Mouse (Mus musculus): ENCODE data around the gene Jade1. TPM values are rescaled to one million over a fixed set of nuclear protein-coding genes. Genes with fewer than 3 reads are reported as not detected.

Jade1 gene
- total RNA-seq, 2 experiments from 2014 or later, result 17.7 to 23.4 TPM

DNA sequence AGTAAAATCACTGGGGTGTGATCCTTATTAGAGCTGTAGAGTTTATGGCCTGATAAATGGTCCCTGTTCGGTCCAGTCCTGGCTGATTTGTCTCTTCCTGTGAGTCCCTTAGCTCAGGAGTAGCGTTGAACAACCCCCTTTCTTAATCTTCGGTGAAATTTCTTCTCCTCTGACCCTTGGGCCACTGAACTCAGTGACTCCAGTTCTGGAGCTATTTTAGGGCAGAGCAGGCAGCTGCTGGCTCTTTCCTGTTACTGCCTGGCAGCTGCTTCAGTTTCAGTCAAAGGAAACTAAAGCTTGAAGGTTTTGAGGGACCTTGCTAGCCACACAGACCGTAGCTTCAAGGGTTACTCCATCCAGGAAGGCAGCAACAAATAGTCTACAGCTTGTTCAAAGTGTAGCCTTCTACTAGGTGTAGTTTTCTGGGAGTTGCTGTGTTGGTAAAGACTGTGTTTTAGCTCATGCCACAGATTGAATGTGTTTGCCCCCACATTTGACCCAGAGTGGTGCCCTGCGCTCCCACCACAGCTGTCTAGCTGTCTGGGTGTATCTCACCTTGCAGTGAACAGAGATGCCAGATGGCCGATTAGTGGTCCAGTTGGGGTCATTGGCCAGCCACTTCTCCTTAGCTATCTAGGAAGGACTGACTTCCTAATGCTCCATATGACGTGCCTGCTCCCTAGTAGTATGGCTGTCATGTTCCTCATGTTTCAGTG, 19.3 kb downstream of the Jade1 start:
- no peak for ATAC-seq (ENCODE audit: poor library complexity, severe bottlenecking)

DNA sequence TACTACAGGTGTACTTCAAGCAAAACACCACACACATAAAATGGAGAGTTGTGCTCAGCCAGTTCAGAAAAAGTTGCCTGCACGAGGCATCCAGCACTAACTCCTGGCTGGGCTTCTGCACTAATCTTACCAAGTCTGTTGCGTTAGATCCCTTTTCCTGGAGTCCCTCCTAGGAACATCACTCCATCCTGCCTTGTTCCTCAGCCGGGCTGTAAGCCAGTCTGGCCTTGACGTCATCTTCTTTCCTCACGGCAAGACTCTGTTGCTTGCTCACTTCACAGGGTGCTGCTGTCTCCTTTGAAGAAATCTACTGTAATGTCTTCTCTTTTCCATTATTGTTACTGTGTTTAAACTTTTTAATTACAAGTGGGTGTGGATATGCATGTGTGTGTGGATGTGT, 20.4 kb downstream of the Jade1 start:
- no peak for ATAC-seq (ENCODE audit: poor library complexity, severe bottlenecking)

- ATAC-seq (ENCODE audit: poor library complexity, severe bottlenecking), result no peak
These were observed 21.7 kb downstream of the Jade1 start for GRCm38 (mm10) chr3:41577240-41577639.

- ATAC-seq (ENCODE audit: poor library complexity, severe bottlenecking), result peak; percentile 49
These were observed 24.3 kb downstream of the Jade1 start for GRCm38 (mm10) chr3:41579873-41580272.

DNA sequence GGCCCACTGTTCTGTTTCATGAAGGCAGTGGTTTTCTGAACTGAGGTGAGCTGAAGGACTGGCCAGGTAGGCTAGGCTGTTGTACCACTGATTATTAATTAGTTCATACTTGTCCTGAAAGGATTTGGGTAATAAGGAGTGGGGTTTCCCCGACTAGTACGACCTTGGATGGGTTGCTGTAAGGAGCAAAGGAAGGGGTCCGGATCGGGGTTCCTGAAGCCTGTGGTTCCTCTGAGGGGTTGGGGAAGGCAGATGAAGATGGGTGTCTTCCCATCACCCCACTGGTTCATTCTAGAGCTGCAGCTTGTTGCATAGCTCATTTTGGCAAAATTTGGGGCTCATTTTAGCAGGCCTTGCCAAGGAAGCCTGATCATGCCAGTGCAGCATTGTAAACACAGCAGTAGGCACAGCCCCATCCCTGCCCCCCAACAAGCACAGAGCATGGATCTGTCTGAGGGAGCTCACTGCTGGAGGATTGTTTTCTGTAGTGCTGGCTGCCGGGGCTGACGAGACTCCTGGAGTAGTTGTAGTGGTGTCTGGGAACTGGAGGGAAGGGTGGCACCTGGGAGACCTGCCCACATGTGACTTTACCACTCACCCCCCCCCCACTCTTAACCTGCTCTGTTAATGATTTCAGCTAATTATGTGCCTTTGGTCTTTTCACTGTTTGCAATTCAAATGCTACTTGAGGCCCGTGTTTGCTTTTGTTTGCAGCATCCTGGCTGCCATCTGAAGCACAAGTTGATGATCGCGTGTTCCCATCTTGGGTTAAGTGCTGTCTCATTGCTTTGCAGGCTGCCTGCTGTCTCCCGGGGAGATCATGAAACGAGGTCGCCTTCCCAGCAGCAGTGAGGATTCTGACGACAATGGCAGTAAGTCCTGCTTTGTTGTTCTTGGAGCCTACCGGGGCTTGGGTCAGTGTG, 25.1 kb downstream of the Jade1 start:
- no peak for ATAC-seq (ENCODE audit: poor library complexity, severe bottlenecking)

GRCm38 (mm10) chr3:41581436-41581835, 25.9 kb downstream of the Jade1 start:
- ATAC-seq (ENCODE audit: poor library complexity, severe bottlenecking), result no peak

DNA sequence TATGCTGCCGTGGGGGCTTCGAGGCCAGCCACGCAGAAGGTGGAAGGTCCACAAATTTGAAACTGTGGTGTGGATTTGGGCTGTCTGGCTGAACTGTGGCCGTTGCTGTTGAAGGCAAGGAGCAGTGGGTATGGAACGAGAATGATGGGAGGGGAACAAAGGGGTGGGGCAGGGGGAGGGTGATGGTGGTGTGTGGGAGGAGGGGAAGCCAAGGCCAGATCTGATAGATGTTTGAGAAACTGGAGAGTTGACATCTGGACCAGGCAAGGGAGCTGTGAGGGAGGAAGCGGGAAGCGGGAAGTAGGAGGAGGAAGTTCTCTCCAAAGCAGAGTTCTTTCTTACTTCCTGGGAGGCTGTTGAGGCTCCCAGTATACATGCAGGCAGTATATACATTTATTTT, 26.7 kb downstream of the Jade1 start:
- ATAC-seq (ENCODE audit: poor library complexity, severe bottlenecking), result peak; percentile 45; the same call in 1 of the 2 replicates

- ATAC-seq (ENCODE audit: poor library complexity, severe bottlenecking), result no peak
These were observed 27.6 kb downstream of the Jade1 start for GRCm38 (mm10) chr3:41583092-41583491.

GRCm38 (mm10) chr3:41583621-41584020, 28.1 kb downstream of the Jade1 start:
- ATAC-seq (ENCODE audit: poor library complexity, severe bottlenecking), result no peak

DNA sequence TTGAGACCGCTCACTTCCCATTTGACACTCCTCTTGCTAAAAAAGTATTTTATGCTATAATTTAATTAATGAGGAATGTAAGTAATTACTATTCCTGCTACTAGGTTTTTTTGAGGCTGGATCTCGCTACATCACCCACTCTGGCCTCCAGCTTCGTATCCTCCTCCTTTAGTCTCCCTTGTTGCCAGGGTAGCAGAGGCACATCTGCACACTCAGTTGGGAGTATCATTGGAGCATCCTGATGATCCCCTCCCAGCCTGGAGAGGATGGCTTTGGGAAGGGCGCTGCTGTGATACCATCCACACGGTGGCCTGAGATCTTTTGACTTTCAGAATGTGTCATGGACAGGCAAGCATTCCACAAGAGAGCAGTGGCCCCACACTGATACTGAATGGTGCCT, 30.0 kb downstream of the Jade1 start:
- ATAC-seq (ENCODE audit: poor library complexity, severe bottlenecking), result no peak

- no peak for ATAC-seq (ENCODE audit: poor library complexity, severe bottlenecking)
These were observed 30.8 kb downstream of the Jade1 start for GRCm38 (mm10) chr3:41586330-41586729.

- ATAC-seq (ENCODE audit: poor library complexity, severe bottlenecking), result peak; percentile 19; the same call in 1 of the 2 replicates
These were observed 31.4 kb downstream of the Jade1 start for GRCm38 (mm10) chr3:41586917-41587316.

GRCm38 (mm10) chr3:41587588-41587987, 32.1 kb downstream of the Jade1 start:
- peak; percentile 58 for ATAC-seq (ENCODE audit: poor library complexity, severe bottlenecking)

DNA sequence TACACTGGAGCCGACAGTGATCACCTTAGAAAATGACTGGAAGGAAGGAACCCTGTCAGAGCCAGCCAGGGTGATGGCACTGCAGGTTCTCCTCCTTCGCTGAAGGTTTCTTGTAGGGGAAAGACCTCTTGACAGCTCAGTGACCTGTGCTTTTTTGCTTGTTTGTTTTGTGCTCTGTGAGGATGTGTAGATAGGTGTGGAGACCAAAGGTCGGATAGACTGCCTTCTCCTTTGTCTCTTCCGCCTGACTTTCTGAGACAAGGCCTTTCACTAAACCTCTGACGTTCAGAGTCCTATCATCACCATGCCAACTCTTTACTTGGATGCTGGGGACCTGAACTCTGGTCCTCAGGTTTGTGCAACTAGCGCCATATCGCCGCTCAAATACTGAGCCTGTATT, 33.0 kb downstream of the Jade1 start:
- no peak for ATAC-seq (ENCODE audit: poor library complexity, severe bottlenecking)

GRCm38 (mm10) chr3:41589246-41589914, 33.8 kb downstream of the Jade1 start:
- ATAC-seq (ENCODE audit: poor library complexity, severe bottlenecking), result no peak

DNA sequence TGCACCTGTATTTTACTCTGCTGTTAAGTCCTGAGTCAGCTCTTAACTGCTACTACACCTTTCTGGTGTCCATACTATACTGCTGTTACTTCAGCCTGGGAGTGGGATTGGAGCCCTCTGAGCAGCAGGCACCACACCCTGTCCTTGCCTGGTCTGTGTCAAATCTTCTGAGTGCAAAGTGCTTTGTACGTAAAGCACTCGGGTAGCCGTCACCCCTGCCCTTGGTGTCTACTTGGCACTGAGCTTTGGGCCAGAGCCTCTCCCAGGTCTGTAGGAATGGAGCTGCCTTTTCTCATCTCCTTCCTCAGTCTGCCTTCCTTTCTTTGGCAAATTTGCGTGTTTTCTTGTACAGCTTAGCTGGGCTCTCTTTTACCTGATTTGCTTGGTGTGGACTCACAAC, 34.5 kb downstream of the Jade1 start:
- no peak for ATAC-seq (ENCODE audit: poor library complexity, severe bottlenecking)

DNA sequence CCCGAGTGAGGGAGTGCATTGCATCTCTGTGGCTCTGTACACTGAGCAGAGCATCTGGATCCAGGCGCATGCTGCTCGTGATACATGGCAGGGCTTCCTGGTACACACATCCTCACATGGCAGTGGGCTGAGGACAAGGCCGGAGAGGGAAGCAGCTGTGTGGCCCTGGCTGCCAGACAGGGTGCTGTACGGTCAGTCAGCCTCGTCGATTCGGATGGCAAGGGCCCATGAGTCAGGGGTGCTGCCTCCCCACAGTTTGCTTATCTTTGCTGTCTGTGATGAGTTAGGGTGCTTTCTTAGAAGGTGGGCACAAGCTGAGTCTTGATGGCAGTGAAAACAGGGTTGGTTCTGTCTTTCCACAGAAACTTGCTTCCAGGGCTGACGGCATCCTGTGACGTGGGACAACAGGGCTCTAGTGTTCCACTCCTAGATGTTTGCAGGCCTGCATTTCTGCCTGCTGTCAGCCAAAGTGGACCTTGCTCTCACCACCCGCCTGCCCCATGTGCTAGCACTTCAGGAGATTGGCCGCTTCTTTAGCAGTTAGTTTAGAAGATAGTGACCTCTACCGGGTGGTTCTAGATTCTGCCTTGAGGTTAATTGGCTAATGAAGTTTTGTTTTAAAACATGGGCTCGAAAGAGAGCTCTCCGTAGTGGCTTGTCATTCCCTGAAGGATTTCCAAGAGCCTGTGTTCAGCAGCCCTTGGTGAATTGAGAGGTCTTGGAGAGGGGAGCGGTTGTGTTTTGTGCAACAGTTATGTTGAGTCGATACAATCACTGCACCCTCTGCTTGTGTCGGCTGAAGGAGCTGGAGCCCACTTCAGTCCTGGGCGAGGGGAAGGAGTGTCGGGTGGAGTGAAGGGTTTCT, 35.4 kb downstream of the Jade1 start:
- ATAC-seq (ENCODE audit: poor library complexity, severe bottlenecking), result no peak

DNA sequence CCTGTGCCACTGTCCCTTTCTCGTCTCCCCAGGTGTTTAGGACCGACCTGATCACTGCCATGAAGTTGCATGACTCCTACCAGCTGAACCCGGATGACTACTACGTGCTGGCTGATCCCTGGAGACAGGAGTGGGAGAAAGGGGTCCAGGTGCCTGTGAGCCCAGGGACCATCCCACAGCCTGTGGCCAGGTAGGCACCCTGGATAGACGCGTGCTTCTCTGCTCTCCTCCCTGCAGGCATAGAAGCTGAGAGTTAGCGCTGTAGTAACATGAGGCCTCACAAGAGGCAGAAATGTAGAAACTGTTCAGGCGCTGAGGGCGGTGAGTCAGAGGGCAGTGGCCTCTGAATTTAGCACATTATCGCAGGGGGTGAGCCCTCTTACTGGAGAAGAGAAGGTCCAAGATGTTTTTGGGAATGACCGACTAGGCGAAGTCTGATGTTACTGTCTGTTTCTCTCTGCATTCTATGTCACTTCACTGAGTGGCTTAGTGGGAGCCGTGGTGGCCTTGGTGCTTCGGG, 36.2 kb downstream of the Jade1 start:
- ATAC-seq (ENCODE audit: poor library complexity, severe bottlenecking), result no peak

DNA sequence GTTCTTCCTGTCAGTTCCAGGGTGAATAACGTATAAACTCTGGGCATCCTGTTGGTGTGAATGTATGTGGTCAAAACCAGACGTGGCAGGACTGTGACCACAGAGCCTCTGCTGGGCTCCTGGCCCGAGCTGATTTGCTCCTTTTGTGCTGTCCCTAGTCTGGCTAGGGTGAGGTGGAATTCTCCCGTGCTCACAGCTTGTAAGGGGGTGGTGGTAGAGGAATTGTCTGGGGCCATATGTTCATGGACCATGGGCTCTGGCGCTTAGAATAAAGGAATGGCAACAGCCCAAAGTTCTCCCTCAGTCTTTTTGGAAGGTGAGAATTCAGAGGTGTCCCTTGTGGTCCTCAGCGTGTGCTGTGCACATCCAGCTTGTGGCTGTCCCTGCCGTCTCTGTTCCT, 37.3 kb downstream of the Jade1 start:
- peak; percentile 33; the same call in 1 of the 2 replicates for ATAC-seq (ENCODE audit: poor library complexity, severe bottlenecking)
